Mouse (Mus musculus) neural tube, embryonic 11.5 days (tissue): ENCODE measurements around the gene Gm43720. TPM values are rescaled to one million over a fixed set of nuclear protein-coding genes. Genes with fewer than 3 reads are reported as not detected.

Experiments used
- ATAC-seq: fragments of 200-750 bp; cut with Nextera tagmentation; 2 replicates; pipeline ENCODE4 v1.8.0; 2017; ENCODE audit warnings: moderate number of reproducible peaks, mild to moderate bottlenecking, moderate TSS enrichment, moderate library complexity; ENCODE audit not compliant: insufficient read depth, low FRiP score, low TSS enrichment
- DNase-seq: peaks from one replicate; pipeline ENCODE4 v3.0.0-alpha.2; 2015; ENCODE audit warnings: low spot score
- H3K27ac ChIP-seq: fragments of 300-500 bp; sonication (generic); 2 replicates; pipeline ENCODE4 v1.5.1; 2014; ENCODE audit warnings: low read depth, mild to moderate bottlenecking, low read length
- H3K27me3 ChIP-seq: fragments of 300-500 bp; sonication (generic); 2 replicates; pipeline ENCODE4 v1.6.1; 2014; ENCODE audit warnings: mild to moderate bottlenecking, low read length, mixed read lengths; ENCODE audit not compliant: control insufficient read depth, insufficient read depth
- H3K36me3 ChIP-seq: fragments of 300-500 bp; sonication (generic); 2 replicates; pipeline ENCODE4 v1.6.1; 2014; ENCODE audit warnings: mild to moderate bottlenecking, low read length, moderate library complexity, mixed read lengths; ENCODE audit not compliant: control insufficient read depth, insufficient read depth
- H3K4me1 ChIP-seq: fragments of 300-500 bp; sonication (generic); 2 replicates; pipeline ENCODE4 v1.6.1; 2014; ENCODE audit warnings: low read length, mixed read lengths; ENCODE audit not compliant: control insufficient read depth, insufficient read depth
- H3K4me2 ChIP-seq: fragments of 300-500 bp; sonication (generic); 2 replicates; pipeline ENCODE4 v1.6.1; 2014; ENCODE audit warnings: low read depth, mild to moderate bottlenecking, moderate library complexity
- H3K4me3 ChIP-seq: fragments of 300-500 bp; sonication (generic); 2 replicates; pipeline ENCODE4 v1.5.1; 2014; ENCODE audit warnings: low read depth, low read length
- H3K9ac ChIP-seq: fragments of 300-500 bp; sonication (generic); 2 replicates; pipeline ENCODE4 v1.6.1; 2014; ENCODE audit warnings: mild to moderate bottlenecking, low read length
- H3K9me3 ChIP-seq: fragments of 300-500 bp; sonication (generic); 2 replicates; pipeline ENCODE4 v1.6.1; 2016; ENCODE audit warnings: low read length; ENCODE audit not compliant: control insufficient read depth
- WGBS: fragments of 180-500 bp; shearing (Covaris S2); extraction: QIAGEN DNeasy Blood & Tissue Kit; methylation state at CpG from one replicate; pipeline ENCODE4 v1.1.7; 2014; 5-methylcytosine and 5-hydroxymethylcytosine counted together
- polyA plus RNA-seq: library from polyadenylated mRNA; unstranded; fragments of >200 nt; fragmentation: Nextera tagmentation; extraction: Ambion mirVana; gene quantifications from 2 replicates; pipeline ENCODE4 v1.2.1, GENCODE M21; 2014

Gm43720 gene
- not detected in 2 replicates for polyA plus RNA-seq

GRCm38 (mm10) chr5:138279585-138280424, at the start of gene Gm43720, which contains the start of the genes Gpc2 and Stag3:
Gm43720 (minus strand) TSS chr5:138279958.
Gpc2 (minus strand) TSS chr5:138280005.
Stag3 (plus strand) TSS chr5:138280240.
- H3K27ac ChIP-seq: peak within 1 kb of the TSS; percentile 63; the same call in 1 of the 2 replicates
- H3K4me2 ChIP-seq: peak within 1 kb of the TSS; percentile 54
- DNase-seq (peak; percentile 99), ATAC-seq (peak; percentile 98)
- no peaks in the 10 kb centered on the region for H3K9me3 ChIP-seq
- peak within 1 kb of the TSS; percentile 77 for H3K9ac ChIP-seq
- H3K36me3 ChIP-seq: peaks cover 4% of the 10 kb centered on the region
- H3K27me3 ChIP-seq: no peaks in the 10 kb centered on the region
- H3K4me1 ChIP-seq: peaks cover 35% of the 10 kb centered on the region
- under 1% methylated on average over 52 of the region's 56 CpGs for WGBS
- H3K4me3 ChIP-seq: peak within 1 kb of the TSS; percentile 67

- no peak overlapping the region for H3K9ac ChIP-seq
- H3K27ac ChIP-seq: no peak overlapping the region
- no peak for ATAC-seq
- no peak for DNase-seq
- WGBS: 90% methylated on average over 3 of the region's 3 CpGs
- no peak overlapping the region for H3K4me3 ChIP-seq
- no peaks in the 10 kb centered on the region for H3K9me3 ChIP-seq
- no peaks in the 10 kb centered on the region for H3K36me3 ChIP-seq
- H3K4me2 ChIP-seq: no peak overlapping the region
- no peaks in the 10 kb centered on the region for H3K4me1 ChIP-seq
- H3K27me3 ChIP-seq: no peaks in the 10 kb centered on the region
Measured at GRCm38 (mm10) chr5:138312795-138313194, 33.0 kb upstream of the Gm43720 start.

- Histone ChIP-seq H3K27ac (no peak overlapping the region), H3K27me3 (no peaks in the 10 kb centered on the region), H3K4me1 (no peaks in the 10 kb centered on the region), H3K9me3 (no peaks in the 10 kb centered on the region), H3K4me2 (no peak overlapping the region), H3K36me3 (no peaks in the 10 kb centered on the region), H3K9ac (no peak overlapping the region), H3K4me3 (no peak overlapping the region)
- DNase-seq: no peak
- ATAC-seq: no peak
- 90% methylated on average over 2 of the region's 2 CpGs for WGBS
Measured at GRCm38 (mm10) chr5:138299613-138300012, 19.9 kb upstream of the Gm43720 start.

GRCm38 (mm10) chr5:138294158-138294557, 14.4 kb upstream of the Gm43720 start:
- Histone ChIP-seq H3K27ac (no peak overlapping the region), H3K4me1 (no peaks in the 10 kb centered on the region), H3K9me3 (no peaks in the 10 kb centered on the region), H3K4me2 (no peak overlapping the region), H3K9ac (no peak overlapping the region), H3K4me3 (no peak overlapping the region), H3K36me3 (no peaks in the 10 kb centered on the region), H3K27me3 (no peaks in the 10 kb centered on the region)
- ATAC-seq (no peak), DNase-seq (no peak)

GRCm38 (mm10) chr5:138291638-138292037, 11.9 kb upstream of the Gm43720 start:
- no peak overlapping the region for H3K4me2 ChIP-seq
- H3K4me1 ChIP-seq: no peaks in the 10 kb centered on the region
- 84% methylated on average over 1 of the region's 1 CpGs for WGBS
- H3K27ac ChIP-seq: no peak overlapping the region
- DNase-seq (no peak), ATAC-seq (no peak)
- H3K27me3 ChIP-seq: no peaks in the 10 kb centered on the region
- H3K9ac ChIP-seq: no peak overlapping the region
- no peak overlapping the region for H3K4me3 ChIP-seq
- H3K36me3 ChIP-seq: no peaks in the 10 kb centered on the region
- no peaks in the 10 kb centered on the region for H3K9me3 ChIP-seq

- no peaks in the 10 kb centered on the region for H3K27me3 ChIP-seq
- no peak overlapping the region for H3K4me3 ChIP-seq
- 75% methylated on average over 3 of the region's 3 CpGs for WGBS
- H3K9me3 ChIP-seq: no peaks in the 10 kb centered on the region
- no peaks in the 10 kb centered on the region for H3K36me3 ChIP-seq
- no peak overlapping the region for H3K9ac ChIP-seq
- no peak overlapping the region for H3K27ac ChIP-seq
- no peak for DNase-seq
- no peak for ATAC-seq
- no peaks in the 10 kb centered on the region for H3K4me1 ChIP-seq
- no peak overlapping the region for H3K4me2 ChIP-seq
Measured at GRCm38 (mm10) chr5:138287861-138288260, 8.1 kb upstream of the Gm43720 start.

GRCm38 (mm10) chr5:138283540-138283939, 3.8 kb upstream of the Gm43720 start:
- ATAC-seq (no peak), DNase-seq (no peak)
- 65% methylated on average over 1 of the region's 1 CpGs for WGBS
- Histone ChIP-seq H3K27me3 (no peaks in the 10 kb centered on the region), H3K4me2 (no peak overlapping the region), H3K27ac (no peak overlapping the region), H3K36me3 (no peaks in the 10 kb centered on the region), H3K9ac (no peak overlapping the region), H3K4me3 (no peak overlapping the region), H3K4me1 (peaks cover 3% of the 10 kb centered on the region; the same call in 1 of the 2 replicates), H3K9me3 (no peaks in the 10 kb centered on the region)

- Histone ChIP-seq H3K4me3 (no peak overlapping the region), H3K4me1 (peaks cover 20% of the 10 kb centered on the region), H3K4me2 (no peak overlapping the region), H3K9ac (no peak overlapping the region), H3K27ac (no peak overlapping the region), H3K9me3 (no peaks in the 10 kb centered on the region), H3K27me3 (no peaks in the 10 kb centered on the region), H3K36me3 (peaks cover 2% of the 10 kb centered on the region)
- ATAC-seq (no peak), DNase-seq (no peak)
- 76% methylated on average over 2 of the region's 2 CpGs for WGBS
Measured at GRCm38 (mm10) chr5:138281798-138282197, 2.0 kb upstream of the Gm43720 start.

GRCm38 (mm10) chr5:138280829-138281228, 1.1 kb upstream of the Gm43720 start:
- Histone ChIP-seq H3K36me3 (peaks cover 4% of the 10 kb centered on the region), H3K4me1 (peaks cover 28% of the 10 kb centered on the region), H3K27ac (no peak overlapping the region), H3K27me3 (no peaks in the 10 kb centered on the region), H3K9ac (no peak overlapping the region), H3K4me2 (no peak overlapping the region), H3K4me3 (no peak overlapping the region), H3K9me3 (no peaks in the 10 kb centered on the region)
- DNase-seq (no peak), ATAC-seq (no peak)
- WGBS: 95% methylated on average over 15 of the region's 15 CpGs
